Mouse (Mus musculus): Measurements from ENCODE around the gene Dot1l. TPM values are rescaled to one million over a fixed set of nuclear protein-coding genes. Genes with fewer than 3 reads are reported as not detected.
A peak's percentile ranks its signal among the peaks of the same experiment; 100 is the strongest.

Dot1l gene
- polyA plus RNA-seq, 1 experiment from 2014 or later = 15.0 TPM

DNA sequence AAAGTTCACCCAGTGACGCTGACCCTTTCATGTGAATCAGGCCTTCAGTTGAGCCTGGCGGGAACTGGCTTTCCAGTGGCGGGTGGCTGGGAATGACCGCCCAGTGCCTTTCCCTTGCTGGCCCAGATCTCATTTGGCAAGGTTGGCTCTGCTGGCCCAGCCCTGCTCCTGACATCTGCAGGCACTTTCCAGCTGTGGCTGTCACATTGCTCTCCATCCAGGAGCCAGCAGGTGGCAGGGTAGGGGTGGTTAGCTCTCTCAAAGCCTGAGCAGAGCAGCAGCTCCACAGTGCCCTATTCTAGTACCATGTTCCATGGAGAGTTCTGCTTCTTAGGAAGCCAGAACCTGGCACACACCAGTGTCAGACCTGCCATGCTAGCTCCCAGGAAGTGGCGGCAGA lies 2.7 kb downstream of the Dot1l start:
- peak; percentile 77 for DNase-seq (ENCODE audit: low spot score)

DNA sequence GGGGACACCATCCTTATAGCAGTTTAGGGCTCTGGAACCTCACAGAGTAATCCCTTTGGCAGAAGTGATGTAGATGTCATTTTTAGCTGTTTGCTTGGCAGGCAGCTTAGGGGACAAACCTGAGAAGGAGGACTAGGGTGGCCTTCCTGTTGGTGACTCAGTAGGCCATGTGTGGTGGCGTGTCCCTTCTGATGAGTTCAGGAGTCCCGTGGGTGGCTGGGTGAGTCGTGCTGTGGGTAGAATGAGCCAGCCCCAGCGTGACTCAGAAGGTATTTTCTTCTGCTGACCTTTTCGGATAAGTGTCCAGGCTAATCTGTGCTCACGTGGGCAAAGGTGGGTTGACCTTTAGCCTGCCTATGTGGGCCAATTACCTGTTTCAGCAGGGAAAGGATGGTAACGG lies 3.6 kb downstream of the Dot1l start:
- DNase-seq (ENCODE audit: low spot score) = no peak

DNA sequence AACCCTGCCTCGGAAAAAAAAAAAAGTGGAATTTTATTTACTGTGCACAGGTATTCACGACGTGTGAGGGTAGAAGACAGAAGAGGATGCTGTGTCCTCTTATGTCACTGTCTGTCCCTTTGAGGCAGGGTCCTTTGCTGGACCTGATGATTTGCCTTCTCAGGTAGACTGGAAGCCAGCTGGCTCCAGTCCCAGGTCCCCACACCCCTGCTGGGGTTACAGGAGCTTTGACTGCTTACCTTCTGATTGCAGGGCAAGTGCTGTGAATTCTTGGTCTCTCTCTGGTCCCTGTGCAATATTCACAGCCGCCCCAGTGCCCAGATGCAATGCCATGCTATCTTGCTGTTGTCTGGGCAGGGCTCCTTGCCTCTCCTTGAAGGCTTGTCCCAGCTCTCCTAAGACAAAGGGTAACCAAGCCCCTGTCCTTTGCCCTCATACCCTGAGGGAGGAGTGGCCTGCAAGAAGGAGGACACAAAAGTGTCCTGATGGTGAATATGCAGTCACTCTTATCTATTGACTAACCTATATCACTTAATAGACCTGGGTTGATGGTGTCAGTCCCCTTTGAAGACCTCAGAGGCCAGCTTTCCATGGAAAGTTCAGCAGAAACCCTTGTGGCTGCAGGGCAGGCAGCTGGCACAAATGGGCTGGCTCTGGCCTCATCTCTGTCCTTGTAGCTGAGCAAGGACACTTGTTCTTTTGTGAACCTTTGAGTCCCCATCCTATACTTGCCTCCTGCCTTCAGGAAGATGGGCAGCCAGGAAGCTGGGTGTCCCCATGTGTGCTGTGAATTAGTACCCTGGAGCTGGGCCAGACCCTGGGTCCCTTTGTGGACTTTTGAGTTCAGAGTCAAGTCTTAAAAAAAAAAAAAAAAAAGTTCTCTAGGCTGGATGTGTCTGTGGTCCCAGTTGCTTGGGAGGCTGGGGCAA lies 5.9 kb downstream of the Dot1l start:
- no peak for DNase-seq (ENCODE audit: low spot score)

DNA sequence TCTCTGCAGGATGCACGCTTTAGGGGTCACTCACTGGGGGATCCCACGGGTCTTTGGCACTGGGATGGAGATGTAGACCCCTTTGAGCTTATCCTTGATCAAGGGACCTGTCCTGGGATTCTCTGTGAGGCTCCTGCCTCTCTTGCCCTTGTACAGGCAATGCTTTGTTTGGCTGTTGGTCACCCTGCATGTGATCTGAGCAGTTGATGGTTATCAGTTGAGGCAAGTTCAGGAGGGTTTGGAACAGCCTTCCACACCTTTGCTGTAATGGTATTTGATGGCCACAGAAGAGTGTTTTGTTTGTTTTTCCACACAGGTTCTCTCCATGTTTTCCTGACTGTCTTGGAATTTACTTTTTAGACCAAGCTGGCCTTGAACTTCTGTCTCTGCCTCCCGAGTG lies 6.8 kb downstream of the Dot1l start:
- DNase-seq (ENCODE audit: low spot score) = no peak

DNA sequence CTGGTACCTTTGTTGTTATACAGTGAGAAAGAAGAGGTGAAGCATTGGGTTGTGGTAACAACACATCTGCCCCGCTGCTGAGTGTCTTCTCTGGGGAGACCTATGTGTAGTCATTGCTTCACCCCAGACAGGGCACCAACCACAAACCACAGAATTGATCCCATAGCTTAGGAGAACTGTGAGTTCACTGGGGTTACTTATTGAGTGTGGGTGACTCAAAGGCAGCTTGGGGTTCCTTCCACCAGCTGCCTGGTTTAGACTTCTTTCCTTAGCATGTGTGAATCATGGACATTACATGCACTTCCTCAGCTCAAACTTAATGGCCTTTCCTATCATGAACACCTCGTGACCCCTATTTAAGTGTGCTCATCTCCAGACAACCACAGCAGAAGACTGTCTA lies 8.5 kb downstream of the Dot1l start:
- peak; percentile 44 for DNase-seq (ENCODE audit: low spot score)

DNA sequence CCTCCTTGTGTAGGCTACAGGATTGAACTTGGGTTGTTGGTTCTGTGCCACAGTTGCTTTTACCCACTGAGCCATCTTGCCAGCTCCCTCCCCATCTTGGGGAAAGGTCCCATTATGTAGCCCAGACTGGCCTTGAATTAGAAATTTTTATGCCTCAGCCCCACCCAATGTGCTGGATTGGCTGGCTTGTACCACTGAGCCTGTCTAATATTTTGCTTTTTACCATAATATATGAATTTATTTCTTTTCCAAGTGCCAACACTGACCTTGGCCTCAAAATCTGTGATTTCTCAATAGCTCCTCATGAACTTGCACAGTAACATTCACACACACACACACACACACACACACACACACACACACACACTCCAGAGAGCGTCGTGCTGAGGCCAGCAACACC lies 10.7 kb downstream of the Dot1l start:
- no peak for DNase-seq (ENCODE audit: low spot score)

DNA sequence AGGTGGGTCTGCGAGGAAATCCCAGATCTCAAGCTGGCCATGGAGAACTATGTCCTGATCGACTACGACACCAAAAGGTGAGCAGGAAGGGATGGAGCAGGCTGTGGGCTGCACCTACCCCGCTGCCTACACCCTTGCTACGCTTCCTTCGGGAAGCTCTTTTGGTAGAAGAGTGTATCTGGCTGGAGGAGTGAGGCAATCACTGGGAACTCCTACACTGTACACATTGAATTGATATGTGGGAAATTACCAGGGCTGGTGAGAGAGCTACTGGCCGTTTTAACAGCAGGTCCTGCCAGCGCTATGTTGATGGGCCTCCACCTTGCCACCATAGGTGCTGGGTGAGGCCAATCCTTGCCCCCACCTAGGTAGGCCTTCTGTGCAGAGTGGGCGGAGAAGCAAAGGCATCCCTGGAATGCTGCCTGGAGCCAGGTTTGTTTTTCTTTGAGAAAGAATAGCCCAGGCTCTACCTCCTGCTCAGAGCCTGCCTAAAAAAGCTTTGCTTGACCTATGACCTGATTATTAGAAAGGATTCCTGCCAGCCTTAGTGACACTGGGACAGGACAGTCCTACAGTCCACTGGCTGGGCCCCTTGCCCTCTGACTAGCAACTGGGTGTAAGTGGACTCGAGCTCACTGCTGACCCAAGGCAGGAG lies 11.3 kb downstream of the Dot1l start:
- no peak for DNase-seq (ENCODE audit: low spot score)

DNA sequence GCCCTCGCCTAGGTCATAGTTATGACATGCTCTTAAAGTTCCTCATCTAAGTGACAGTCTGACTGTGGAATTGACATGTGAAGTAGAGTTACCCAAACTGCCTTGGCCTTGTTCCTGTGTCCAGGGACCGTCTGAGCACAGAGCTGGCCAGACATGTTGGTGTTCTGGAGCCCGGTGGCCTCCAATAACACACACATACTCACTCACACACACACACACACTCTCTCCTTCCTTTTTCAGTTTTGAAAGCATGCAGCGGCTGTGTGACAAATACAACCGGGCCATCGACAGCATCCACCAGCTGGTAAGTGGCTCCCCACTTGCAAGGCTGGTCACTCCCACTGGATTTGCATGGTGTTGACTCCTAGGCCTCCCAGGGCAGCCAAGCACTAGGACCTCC lies 13.4 kb downstream of the Dot1l start:
- DNase-seq (ENCODE audit: low spot score) = no peak

DNA sequence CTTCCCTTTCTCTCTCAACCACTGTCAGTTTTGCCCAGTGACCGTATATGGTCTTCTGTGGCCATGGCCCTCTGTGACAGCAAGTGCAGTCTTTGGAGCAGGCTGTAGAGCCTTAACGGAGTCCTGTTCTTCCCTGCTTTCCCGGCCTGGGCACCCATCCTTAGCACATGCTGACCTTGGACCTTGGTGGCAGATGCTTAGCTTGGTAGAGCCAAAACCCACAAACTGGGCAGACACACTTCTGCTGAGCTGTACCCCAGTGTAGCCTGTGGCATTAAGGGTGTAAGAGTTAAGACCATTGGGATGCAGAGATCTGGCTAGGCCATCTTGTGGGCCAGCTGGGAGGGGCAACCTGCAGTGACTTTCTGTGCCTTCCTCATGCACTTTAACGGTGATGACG lies 18.8 kb downstream of the Dot1l start:
- no peak for DNase-seq (ENCODE audit: low spot score)

DNA sequence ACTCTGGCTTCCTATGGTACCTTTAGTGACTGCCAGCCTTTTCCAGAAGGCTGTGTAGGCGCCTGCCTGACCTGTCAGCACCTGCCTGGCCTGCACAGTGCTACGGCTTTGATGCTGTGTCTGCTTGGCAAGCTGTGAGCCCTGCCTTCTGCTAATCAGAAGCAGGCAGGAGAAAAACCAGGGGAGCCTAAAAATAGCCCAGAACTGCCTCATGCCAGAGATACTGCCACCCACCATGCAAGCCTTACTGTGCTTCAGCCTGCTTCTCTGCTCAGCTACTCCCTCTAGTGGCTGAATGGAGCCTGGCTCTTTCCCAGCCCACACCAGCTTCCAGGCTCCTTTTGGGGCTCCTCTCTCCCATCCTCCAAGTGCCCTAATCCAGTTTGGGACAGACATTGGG lies 19.5 kb downstream of the Dot1l start:
- peak; percentile 63 for DNase-seq (ENCODE audit: low spot score)

DNA sequence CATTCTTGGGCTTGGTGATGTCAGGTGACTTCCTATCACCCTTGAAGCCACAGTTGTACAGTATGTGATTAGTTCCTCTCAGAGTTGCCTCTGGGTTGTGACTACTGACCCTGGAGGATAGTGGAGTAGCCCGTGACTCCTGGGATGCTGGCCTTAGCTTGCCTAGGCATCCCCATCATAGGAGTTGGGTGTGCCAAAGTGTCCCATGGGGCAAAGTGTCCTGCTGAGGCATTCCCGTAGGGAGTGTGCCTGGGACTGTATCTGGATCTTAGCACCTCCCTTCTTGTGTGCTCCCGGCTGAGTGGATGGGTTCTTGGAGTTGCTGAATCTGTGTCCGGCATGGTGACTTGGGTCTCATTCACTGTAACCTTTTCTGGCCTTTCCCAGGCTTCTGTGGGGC lies 20.0 kb downstream of the Dot1l start:
- DNase-seq (ENCODE audit: low spot score) = no peak

DNA sequence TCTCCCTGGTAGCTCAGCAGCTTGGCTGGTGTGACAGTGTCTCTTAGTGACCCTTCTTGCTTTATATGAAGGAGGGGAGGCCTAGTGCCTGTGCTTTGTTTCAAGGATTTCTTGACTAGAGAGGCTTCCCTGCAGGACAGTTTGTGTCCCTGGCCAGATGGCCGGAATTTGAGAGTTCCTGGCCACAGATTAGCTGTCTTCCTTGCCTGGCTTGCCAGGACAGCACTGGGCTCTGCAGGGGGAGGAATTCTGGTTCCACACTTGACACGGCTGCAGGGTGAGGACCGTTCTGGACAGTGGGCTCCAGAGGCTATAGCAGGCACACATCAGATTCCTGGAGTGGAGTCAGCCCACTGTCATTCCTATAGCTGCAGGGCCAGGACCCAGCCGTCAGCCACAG lies 20.7 kb downstream of the Dot1l start:
- DNase-seq (ENCODE audit: low spot score) = no peak

DNA sequence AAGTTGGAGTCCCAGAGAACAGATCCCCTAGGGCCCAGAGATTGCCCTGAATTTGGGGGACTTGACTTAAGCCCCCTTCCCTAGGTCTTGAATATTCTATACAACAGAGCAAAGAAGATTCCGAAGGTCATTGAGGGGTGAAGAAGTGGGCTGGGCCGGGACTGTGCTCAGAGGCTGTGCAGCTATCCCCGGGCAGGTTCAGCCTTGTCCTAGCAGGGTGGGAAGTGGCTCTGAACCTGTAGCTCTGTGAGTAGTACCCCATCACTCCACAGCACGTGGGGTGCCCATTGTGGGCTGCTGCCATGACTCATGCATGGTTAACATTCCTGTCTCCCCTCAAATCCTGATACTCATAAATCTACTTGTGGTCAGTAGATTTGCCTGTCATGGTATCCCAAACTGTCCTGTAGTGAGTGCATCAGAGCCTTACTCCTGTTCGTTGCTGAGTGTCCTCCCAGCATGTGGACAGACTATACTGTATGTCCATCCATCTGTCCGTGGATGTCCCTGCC lies 21.4 kb downstream of the Dot1l start:
- no peak for DNase-seq (ENCODE audit: low spot score)

DNA sequence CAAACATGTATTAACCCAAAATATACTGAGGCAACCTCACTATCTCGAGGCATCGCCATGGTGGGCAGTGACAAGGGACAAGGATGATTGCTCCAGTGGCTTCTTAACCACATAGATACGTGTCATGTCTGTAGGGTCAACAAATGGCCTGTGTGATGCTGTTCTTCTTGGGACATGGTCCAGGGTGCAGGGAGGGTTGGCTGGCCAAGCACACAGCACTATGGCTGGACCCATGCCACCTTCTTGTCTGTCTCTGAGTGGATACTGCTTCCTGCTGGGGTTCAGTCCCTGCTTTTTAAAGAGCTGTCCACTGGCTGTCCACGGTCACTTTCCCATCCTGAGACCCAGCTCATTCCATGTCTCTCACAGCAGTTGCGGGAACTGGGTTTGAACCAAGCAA lies 22.1 kb downstream of the Dot1l start:
- DNase-seq (ENCODE audit: low spot score) = no peak

DNA sequence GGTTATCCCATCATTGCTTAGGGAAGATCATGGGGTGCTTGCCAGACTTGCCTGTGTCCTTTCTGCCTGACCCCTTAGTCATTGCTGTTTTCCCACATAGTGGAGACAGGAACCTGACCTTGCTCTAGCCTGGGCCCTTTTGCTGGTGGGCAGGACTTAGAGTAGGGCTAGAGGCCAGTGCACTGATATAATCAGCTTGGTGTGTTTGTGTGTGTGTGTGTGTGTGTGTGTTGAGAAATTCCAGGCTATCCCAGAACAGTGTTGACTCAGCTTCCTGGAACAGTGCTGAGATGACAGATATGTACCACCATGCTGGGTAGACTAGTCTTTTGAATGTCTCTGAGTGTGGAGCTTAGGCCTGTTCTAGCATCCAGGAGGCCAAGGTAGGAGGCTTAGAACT lies 24.6 kb downstream of the Dot1l start:
- DNase-seq (ENCODE audit: low spot score) = no peak

DNA sequence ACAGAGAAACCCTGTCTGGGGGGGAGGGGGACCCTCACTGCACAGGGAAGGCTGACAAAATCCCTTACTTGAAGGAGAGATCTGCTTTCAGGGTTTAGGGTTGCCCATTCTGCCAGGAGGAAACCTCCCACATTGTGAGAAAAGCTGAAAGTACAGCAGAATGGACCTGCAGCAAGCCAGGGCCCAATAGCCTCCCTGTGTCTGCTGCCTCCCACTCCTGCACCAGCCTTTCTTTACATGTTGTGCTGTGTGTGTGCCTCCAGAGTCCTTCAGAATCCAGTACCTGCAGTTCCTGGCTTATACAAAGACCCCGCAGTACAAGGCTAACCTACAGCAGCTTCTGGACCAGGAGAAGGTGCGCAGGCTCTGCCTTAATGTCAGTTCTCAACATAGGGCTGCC lies 29.3 kb downstream of the Dot1l start:
- no peak for DNase-seq (ENCODE audit: low spot score)

DNA sequence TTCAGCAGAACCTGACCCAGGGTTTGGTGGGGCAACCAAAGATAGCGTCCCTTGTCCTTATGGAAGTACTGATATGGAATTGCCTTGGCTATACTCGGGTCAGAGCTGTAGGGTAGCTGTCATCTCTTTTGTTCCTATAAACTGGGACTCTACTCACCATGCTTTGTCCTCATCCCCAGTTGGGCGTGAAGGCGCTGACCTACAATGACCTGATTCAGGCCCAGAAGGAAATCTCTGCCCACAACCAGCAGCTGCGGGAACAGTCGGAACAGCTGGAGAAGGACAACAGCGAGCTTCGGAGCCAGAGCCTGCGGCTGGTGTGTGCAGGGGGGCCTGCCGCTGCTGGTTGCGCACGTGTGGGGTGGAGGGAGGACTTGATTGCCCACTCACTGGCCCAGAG lies 29.9 kb downstream of the Dot1l start:
- no peak for DNase-seq (ENCODE audit: low spot score)

DNA sequence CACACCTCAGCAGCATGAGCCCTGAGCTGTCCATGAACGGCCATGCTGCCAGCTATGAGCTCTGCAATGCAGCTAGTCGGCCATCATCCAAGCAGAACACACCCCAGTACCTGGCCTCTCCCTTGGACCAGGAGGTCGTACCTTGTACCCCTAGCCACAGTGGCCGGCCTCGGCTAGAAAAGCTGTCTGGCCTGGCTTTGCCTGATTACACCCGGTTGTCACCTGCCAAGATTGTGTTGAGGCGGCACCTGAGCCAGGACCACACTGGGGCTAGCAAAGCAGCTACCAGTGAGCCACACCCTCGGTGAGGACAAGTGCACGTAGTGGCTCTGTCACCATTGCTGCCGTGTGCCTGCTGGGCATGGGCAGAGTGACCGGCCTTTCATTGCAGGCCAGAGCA lies 31.0 kb downstream of the Dot1l start:
- DNase-seq (ENCODE audit: low spot score) = no peak

DNA sequence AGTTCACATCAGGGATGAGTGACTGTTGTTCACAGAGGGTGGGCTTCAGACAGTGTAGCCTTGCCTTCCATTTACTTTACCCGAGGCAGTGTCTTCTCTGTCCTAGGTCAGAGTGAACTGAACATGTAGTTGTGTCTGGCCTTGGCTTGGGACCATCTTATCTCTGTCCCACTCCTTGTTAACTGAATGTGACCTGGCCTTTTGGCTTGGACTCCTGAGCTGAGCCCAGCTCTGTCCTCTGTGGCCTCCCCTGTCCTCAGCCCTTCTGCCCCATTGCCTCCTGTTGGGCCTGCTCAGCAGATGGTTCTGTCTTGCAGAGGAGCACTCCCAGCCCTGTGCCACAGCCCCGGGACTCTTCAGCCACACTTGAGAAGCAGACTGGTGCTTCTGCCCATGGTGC lies 32.5 kb downstream of the Dot1l start:
- no peak for DNase-seq (ENCODE audit: low spot score)

DNA sequence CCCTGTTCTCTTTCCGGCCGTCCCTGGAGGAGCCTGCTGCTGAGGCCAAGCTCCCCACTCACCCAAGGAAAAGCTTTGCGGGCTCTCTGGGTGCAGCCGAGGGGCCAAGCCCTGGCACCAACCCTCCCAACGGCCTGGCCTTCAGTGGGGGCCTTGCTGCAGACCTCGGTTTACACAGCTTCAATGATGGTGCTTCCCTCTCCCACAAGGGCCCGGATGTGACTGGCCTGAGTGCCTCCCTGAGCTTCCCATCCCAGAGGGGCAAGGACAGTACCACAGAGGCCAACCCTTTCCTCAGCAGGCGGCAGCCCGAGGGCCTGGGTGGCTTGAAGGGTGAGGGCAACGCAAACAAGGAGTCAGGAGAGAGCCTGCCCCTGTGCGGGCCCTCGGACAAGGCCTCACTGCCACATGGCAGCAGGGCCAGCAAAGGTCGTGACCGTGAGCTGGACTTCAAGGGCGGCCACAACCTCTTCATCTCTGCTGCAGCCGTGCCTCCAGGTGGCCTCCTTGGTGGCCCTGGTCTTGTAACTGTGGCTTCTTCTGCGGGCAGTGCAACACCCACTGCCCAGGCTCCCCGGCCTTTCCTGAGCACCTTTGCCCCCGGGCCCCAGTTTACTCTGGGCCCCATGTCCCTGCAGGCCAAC lies 35.9 kb downstream of the Dot1l start:
- DNase-seq (ENCODE audit: low spot score) = no peak

DNA sequence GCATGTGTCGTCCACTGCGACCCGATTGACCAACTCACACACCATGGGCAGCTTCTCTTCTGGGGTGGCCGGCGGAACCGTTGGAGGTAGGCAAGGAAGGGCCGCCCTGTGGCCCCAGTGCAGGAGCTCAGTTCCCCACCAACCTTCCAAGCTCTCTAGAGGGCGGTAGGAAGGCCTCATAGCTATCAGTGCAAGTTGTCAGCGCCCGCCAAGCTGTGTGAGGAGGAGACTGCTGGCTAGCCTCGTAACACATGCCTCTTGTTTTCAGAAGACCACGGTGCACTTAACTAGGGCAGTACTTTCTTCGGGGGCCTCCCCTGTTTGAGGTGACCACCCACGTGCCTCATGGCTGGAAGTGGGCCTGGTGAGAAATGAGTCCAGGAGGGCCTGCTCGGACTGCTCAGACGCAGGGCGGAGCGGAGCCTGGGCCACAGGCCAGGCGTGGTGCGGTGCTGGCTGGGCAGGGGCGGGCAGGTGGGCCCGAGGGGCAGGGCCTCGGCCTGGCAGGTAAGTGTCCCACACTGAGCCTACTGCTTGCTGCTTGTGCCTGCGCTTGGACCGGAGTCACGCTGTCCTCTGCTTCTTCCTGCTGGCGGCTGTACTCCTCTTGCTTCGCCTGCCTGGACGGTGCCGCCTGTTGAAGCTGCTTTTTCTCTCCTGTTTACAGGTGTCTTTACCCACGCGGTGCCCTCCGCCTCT lies 36.6 kb downstream of the Dot1l start:
- DNase-seq (ENCODE audit: low spot score) = no peak
